Mouse (Mus musculus) cortical plate, adult 2 months (tissue): Measurements from ENCODE around the gene Izumo4.

Experiments used
- CTCF ChIP-seq: fragments of 200-500 bp; IDR thresholded peaks from 2 replicates; pipeline ENCODE4 v1.5.1; 2011; ENCODE audit warnings: mild to moderate bottlenecking, control low read depth, low read length; ENCODE audit not compliant: insufficient read depth; ENCODE audit errors: extremely low read depth
- POLR2A ChIP-seq: fragments of 200-500 bp; IDR thresholded peaks from 2 replicates; pipeline ENCODE4 v1.6.1; 2011; ENCODE audit warnings: mild to moderate bottlenecking, low read length, control low read depth; ENCODE audit not compliant: insufficient read depth; ENCODE audit errors: extremely low read depth

- TF ChIP-seq CTCF (no peak), POLR2A (no peak)
Measured at GRCm38 (mm10) chr10:80695801-80696501, 6.0 kb upstream of the Izumo4 start.
